Mouse (Mus musculus) urinary bladder, postnatal 36 days (tissue): ENCODE measurements around the gene Prickle2.
A peak's percentile ranks its signal among the peaks of the same experiment; 100 is the strongest.

Source experiments
- DNase-seq, 2 experiments: peaks; one replicate each; pipeline ENCODE4 v3.0.0; 2022; ENCODE audit warnings: low spot score in 2 of 2, mixed read lengths in 1 of 2

Prickle2 gene

GRCm38 (mm10) chr6:92449956-92450355 lies 256.0 kb downstream of the Prickle2 start:
- no peak for DNase-seq

DNA sequence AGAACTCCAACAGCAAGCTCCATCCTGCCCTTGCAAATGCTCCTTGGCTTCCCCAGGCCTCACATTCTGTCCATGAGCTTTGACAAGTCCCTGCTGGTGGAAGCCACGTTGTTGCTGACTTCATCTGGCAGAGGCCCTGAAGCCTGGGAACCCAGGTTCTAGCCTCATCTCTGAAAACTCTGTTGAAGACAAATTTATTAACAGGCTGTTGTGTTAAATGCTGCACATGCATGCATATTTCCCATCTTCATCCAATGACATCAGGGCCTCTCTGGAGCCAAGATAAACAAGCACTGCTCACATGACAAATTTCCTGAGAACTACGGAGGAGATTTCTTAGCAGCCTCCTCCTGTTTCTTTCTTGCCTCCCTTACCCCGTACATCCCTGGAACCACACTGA lies 259.3 kb downstream of the Prickle2 start:
- DNase-seq, result peak; percentile 17 to 21

DNA sequence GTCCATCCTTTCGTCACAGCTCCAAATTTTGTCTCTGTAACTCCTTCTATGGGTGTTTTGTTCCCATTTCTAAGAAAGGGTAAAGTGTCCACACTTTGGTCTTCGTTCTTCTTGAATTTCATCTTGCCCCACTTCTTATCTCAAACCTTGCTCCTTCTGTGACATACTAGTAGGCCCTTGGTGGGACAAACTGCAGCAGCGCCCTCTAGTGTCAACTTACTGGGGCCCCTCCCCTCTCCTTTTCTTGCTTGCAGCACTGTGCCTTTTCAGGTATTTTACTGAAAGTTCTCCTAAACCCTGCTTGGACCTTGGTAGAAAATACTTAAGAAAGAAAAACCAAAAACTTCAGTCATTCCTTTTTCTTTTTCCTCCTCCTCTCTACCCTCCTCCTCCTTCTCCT lies 264.8 kb downstream of the Prickle2 start:
- DNase-seq, result peak in 1 of 2 experiments; percentile 23

DNA sequence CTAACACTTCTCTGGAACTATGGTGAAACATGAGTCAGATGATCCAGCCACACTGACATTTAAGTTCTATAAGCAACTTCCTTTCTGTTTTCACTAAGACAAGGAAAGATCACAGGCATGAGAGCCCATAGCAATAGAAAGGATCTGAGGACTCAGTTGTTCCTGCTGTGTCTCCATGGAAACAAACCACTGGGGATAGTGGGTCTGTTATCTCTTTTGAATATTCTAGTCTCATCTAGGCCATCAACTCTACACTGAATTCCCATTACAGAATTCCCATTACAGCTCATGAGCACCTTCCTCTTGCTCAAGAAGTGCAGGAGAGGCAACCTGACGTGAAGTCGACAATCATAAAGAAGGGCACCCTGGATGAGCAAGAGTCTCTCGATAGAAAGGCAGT lies 265.7 kb downstream of the Prickle2 start:
- no peak for DNase-seq

DNA sequence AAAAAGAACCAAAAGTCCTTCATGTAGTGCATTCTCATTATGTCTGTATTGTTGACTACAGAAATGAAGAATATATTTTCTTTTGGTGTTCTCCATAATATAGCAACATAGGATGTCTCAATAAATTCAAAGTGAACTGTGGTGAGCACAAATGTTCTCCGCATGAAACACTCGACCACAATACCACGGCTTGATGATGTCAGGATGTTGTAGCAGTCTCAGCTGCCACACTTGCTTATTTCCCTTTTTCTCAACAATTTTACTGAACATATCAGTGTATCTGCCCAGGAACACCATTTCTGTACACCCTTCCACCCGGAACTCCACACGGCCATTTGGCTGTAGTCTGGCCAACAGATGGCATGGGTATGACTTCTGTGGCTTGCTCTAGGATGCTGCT lies 273.8 kb downstream of the Prickle2 start:
- no peak for DNase-seq

- DNase-seq, result no peak
Observed at GRCm38 (mm10) chr6:92427406-92428171, 278.4 kb downstream of the Prickle2 start.

DNA sequence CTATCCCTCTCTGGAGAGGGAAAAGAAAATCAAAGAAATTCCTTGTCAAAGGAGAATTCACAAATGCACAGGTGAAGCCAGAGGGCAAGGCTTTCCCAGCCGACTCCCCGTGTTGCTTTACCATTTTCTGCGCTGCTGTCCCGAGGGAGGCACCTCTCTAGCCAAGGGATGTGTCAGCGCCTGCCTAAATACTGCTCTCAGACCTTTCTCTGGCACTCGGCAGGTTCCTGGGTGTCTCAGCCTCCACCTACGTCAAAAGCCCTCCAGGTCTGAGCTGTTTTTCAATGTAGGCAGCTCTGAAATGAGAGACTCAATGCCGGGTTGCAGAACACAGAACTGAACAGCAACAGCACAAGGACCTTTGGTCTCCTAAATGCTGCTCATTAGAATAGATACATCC lies 280.1 kb downstream of the Prickle2 start:
- no peak for DNase-seq

GRCm38 (mm10) chr6:92425476-92425875 lies 280.5 kb downstream of the Prickle2 start:
- DNase-seq, result no peak

DNA sequence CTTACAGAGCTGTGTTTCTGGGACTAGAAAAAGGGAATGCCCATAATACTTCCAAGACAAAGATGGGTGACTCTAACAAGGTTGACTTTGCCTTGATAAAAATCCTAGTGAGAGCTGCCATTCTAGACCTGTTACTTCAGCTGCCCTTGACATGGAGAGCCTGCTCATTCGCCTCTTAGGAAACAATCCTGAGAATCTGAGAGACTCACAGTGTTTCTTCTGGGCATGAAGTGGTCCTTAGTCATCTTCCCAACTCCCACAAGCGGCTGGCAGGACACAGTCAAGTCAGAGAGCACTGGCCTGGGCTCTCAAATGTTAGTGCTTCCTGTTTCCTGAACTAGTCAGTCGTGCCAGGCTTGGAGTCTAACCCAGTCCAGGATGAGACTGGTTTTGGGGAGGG lies 281.0 kb downstream of the Prickle2 start:
- no peak for DNase-seq

- peak in 1 of 2 experiments; percentile 12 for DNase-seq
Observed at GRCm38 (mm10) chr6:92422286-92422685, 283.7 kb downstream of the Prickle2 start.

- DNase-seq, result no peak
Observed at GRCm38 (mm10) chr6:92420106-92420505, 285.8 kb downstream of the Prickle2 start.

DNA sequence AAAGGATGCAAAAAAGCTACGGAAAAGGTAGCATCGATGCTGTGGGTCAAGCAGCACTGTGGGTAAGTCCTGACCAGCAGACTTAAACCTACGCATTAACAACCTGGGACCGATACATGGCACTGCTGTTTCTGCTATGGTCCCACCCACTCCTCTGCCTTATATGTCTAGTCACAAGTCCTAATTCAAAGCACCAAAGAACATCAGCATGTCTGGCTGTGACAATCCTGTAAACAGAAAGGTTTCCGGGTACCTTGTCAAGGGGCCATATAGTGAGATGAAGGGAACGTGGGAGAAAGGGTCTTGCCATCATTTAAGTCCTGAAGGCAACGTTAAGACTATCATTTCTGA lies 290.6 kb downstream of the Prickle2 start:
- no peak for DNase-seq

GRCm38 (mm10) chr6:92414478-92415404 lies 291.2 kb downstream of the Prickle2 start:
- no peak for DNase-seq

GRCm38 (mm10) chr6:92413982-92414381 lies 292.0 kb downstream of the Prickle2 start:
- DNase-seq, result no peak

- DNase-seq, result no peak
Observed at GRCm38 (mm10) chr6:92409788-92410187, 296.2 kb downstream of the Prickle2 start.

- no peak for DNase-seq
Observed at GRCm38 (mm10) chr6:92407259-92407658, 298.7 kb downstream of the Prickle2 start.

GRCm38 (mm10) chr6:92405571-92405970 lies 300.4 kb downstream of the Prickle2 start:
- no peak for DNase-seq

DNA sequence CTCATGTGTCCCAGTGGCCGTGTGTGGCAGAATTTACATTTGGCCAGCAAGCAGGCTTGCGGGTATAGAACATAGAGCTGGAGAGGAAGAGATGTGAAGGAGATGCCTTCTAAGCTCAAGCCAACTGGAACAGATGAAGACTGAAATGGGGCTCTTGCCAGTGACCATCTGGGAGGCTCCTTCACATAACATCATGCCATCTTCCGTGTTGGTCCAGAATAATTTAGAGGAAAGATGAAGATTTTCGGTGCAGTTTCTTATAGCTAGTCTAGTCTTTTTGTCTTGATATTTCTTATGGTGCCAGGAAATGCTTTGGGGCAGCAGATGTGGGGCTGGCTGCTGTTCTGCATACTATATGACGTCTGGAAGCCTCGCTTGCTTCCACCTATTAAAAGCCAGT lies 308.1 kb downstream of the Prickle2 start:
- no peak for DNase-seq

DNA sequence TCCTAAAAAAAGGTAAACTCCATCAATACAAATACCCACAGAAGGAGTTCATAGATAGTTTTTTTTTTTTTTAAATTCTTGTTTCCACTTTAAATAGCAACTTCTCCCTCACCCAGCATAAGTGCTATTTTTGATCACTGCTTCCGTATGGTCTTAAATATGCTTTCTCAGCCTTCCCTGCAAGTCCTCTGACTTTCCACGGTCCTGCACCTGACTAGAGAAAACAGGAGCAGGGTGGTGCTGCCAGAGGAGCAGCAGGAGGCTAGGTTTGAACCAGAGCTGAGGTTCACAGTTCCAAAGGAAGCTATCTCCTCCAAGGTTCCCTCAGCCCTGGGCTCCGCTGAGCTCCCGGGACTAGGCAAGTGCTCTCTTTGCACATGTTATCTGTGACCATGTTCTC lies 310.4 kb downstream of the Prickle2 start:
- no peak for DNase-seq

GRCm38 (mm10) chr6:92395143-92395542 lies 310.8 kb downstream of the Prickle2 start:
- DNase-seq, result no peak

GRCm38 (mm10) chr6:92394628-92395027 lies 311.3 kb downstream of the Prickle2 start:
- DNase-seq, result no peak

DNA sequence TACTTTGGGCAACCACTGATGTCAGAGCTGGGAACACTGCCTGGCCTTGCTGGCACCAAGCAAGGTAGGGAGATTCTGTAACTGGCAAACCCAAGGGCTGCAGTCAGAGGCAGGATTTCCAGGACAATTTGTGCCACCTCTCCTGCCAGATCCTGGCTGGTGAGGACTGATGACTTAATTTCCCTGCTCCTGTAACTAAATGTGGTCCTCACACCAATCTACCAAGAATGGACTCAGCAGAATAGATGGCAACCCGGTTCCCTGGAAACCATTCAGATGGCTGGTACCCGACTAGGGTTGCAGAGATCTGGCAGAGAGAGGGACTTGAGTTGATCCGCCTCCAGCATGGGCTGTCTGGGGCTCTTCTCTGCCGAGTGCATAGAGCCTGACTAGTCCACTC lies 315.6 kb downstream of the Prickle2 start:
- no peak for DNase-seq

GRCm38 (mm10) chr6:92388681-92389080 lies 317.3 kb downstream of the Prickle2 start:
- DNase-seq, result no peak
